Mouse (Mus musculus) midbrain, embryonic 12.5 days (tissue): Measurements from ENCODE around the gene Keap1. TPM values are rescaled to one million over a fixed set of nuclear protein-coding genes. Genes with fewer than 3 reads are reported as not detected.
A peak's percentile ranks its signal among the peaks of the same experiment; 100 is the strongest.

Experiments used
- ATAC-seq: fragments of 200-750 bp; cut with Nextera tagmentation; 2 replicates; pipeline ENCODE4 v1.8.0; 2017; ENCODE audit warnings: low read depth, moderate TSS enrichment, moderate library complexity; ENCODE audit not compliant: low FRiP score
- H3K27ac ChIP-seq: fragments of 300-500 bp; sonication (generic); replicated peaks from 2 replicates; pipeline ENCODE4 v1.5.1; 2016; ENCODE audit warnings: mild to moderate bottlenecking
- H3K27me3 ChIP-seq: fragments of 300-500 bp; sonication (generic); 2 replicates; pipeline ENCODE4 v1.6.1; 2016; ENCODE audit warnings: mild to moderate bottlenecking
- H3K36me3 ChIP-seq: fragments of 300-500 bp; sonication (generic); 2 replicates; pipeline ENCODE4 v1.6.1; 2016
- H3K4me1 ChIP-seq: fragments of 300-500 bp; sonication (generic); 2 replicates; pipeline ENCODE4 v1.6.1; 2016
- H3K4me2 ChIP-seq: fragments of 300-500 bp; sonication (generic); replicated peaks from 2 replicates; pipeline ENCODE4 v1.6.1; 2016; ENCODE audit warnings: mild to moderate bottlenecking, moderate library complexity
- H3K4me3 ChIP-seq: fragments of 300-500 bp; sonication (generic); 2 replicates; pipeline ENCODE4 v1.5.1; 2016; ENCODE audit warnings: mild to moderate bottlenecking
- H3K9ac ChIP-seq: fragments of 300-500 bp; sonication (generic); replicated peaks from 2 replicates; pipeline ENCODE4 v1.6.1; 2016; ENCODE audit warnings: mild to moderate bottlenecking, moderate library complexity
- H3K9me3 ChIP-seq: fragments of 300-500 bp; sonication (generic); 2 replicates; pipeline ENCODE4 v1.6.1; 2016; ENCODE audit warnings: mild to moderate bottlenecking
- WGBS: fragments of 180-500 bp; shearing (Covaris S2); methylation state at CpG from one replicate; pipeline ENCODE4 v1.1.7; 2016; 5-methylcytosine and 5-hydroxymethylcytosine counted together
- polyA plus RNA-seq: library from polyadenylated mRNA; unstranded; fragments of >200 nt; fragmentation: Nextera tagmentation; extraction: Ambion mirVana; gene quantifications from 2 replicates; pipeline ENCODE4 v1.2.1, GENCODE M21; 2016

The Keap1 gene
- polyA plus RNA-seq, 1 experiment from 2014 or later, result 52.6 TPM

DNA sequence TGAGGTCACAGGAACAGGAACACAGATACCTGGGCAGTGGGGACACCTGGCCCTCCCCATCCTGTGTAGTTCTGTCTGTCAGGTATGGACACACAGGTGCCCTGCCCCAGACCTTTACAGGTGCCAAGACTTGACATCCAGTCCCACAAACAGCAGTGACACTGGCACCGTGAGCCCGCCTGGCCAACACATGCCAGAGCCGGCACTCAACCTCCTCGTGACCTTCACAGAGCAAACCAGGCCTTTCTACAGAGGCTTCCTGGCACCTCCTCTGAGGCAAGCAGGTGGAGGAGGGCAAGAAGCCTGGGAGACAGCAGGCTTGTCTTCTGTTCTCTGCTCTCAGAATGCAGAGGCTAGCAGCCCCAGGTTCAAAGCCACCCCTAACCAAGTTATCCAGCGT lies 53.7 kb downstream of the Keap1 start:
- 88% methylated on average over 5 of the region's 5 CpGs for WGBS
- no peak overlapping the region for H3K4me2 ChIP-seq
- H3K4me1 ChIP-seq, result peaks cover 7% of the 10 kb centered on the region
- no peak overlapping the region for H3K4me3 ChIP-seq
- peaks cover 61% of the 10 kb centered on the region for H3K27me3 ChIP-seq
- H3K9me3 ChIP-seq, result no peaks in the 10 kb centered on the region
- no peak overlapping the region for H3K27ac ChIP-seq
- no peak overlapping the region for H3K9ac ChIP-seq
- no peak for ATAC-seq
- H3K36me3 ChIP-seq, result no peaks in the 10 kb centered on the region

DNA sequence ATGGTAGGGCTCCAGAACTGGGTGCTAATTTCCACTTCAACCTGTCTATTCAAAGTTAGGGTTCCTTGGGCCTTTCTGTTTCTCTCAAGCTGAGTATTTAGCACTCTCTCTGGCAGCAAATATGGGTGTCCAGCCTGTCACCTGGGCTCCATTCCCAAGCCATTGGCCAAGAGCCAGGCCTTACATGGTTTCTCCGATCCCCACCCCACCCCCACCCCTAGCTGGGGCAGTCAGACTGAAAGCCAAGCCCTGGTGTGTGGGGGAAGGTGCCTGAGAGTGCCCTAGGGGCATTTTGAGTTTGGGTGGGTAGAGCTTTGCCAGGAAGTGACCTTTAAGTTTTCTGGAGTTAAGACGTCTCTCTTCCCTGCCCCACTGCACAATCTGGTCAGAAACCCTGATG lies 54.4 kb downstream of the Keap1 start:
- no peaks in the 10 kb centered on the region for H3K9me3 ChIP-seq
- H3K27ac ChIP-seq, result no peak overlapping the region
- no peaks in the 10 kb centered on the region for H3K36me3 ChIP-seq
- ATAC-seq, result no peak
- no peak overlapping the region for H3K9ac ChIP-seq
- no peak overlapping the region for H3K4me3 ChIP-seq
- peaks cover 7% of the 10 kb centered on the region for H3K4me1 ChIP-seq
- H3K27me3 ChIP-seq, result peaks cover 67% of the 10 kb centered on the region
- WGBS, result 55% methylated on average over 2 of the region's 2 CpGs
- H3K4me2 ChIP-seq, result no peak overlapping the region

DNA sequence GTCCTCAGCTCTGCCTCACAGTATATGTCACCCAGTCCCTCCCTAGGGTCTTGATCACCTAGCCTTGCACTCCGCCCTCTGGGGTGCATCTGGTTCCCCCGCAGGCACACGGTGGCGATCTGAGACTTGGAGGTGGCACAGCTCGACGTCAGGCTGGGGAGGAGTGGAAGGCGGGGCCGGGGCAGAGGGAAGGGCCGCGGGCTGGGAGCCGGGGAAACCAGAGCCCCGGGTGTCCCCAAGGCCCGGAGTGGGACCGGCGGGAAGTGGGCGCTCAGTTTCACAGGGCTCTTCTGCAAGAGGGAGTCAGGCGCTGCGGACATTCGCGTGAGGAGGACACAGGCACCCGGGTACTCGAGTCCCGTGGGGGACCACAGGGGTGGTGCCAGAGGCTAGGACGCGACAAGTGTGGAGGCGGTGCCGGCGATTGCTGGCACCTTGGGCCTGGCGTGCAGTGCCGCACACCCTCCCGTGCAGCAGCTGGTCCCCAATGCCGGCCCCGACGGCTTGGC lies 55.2 kb downstream of the Keap1 start:
- no peak overlapping the region for H3K27ac ChIP-seq
- H3K27me3 ChIP-seq, result peaks cover 72% of the 10 kb centered on the region
- 0 out of 2 replicates have a peak overlapping the region, but pooled peaks have one; percentile 20 for H3K9ac ChIP-seq
- H3K4me2 ChIP-seq, result peak overlapping the region; percentile 27
- peaks cover 7% of the 10 kb centered on the region for H3K4me1 ChIP-seq
- peak overlapping the region; percentile 15; the same call in 1 of the 2 replicates for H3K4me3 ChIP-seq
- no peaks in the 10 kb centered on the region for H3K36me3 ChIP-seq
- H3K9me3 ChIP-seq, result no peaks in the 10 kb centered on the region
- WGBS, result 8% methylated on average over 22 of the region's 34 CpGs
- ATAC-seq, result no peak

DNA sequence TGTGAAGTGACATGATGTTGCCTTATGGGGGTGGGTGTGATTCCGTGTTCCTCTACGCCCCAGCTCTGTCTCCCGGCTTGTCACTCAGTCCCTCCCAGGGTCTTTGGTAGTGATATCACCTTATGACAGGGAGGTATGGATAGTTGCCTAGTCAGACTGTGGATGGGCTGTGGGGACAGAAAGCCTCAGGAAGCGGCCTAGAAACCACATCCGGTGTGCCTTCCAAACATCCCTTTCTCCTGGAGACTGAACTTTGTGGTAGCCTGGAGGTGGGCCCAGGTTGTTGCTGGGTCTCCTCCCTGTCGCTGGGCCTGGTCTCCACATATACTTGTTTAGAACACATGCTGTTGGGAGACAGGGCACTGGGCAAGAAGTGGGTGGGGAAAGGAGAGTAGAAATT lies 55.7 kb downstream of the Keap1 start:
- Histone ChIP-seq H3K9ac (no peak overlapping the region), H3K4me3 (no peak overlapping the region), H3K4me1 (peaks cover 7% of the 10 kb centered on the region), H3K9me3 (no peaks in the 10 kb centered on the region), H3K36me3 (no peaks in the 10 kb centered on the region), H3K4me2 (no peak overlapping the region), H3K27me3 (peaks cover 72% of the 10 kb centered on the region), H3K27ac (no peak overlapping the region)
- ATAC-seq, result no peak
- 82% methylated on average over 6 of the region's 6 CpGs for WGBS

DNA sequence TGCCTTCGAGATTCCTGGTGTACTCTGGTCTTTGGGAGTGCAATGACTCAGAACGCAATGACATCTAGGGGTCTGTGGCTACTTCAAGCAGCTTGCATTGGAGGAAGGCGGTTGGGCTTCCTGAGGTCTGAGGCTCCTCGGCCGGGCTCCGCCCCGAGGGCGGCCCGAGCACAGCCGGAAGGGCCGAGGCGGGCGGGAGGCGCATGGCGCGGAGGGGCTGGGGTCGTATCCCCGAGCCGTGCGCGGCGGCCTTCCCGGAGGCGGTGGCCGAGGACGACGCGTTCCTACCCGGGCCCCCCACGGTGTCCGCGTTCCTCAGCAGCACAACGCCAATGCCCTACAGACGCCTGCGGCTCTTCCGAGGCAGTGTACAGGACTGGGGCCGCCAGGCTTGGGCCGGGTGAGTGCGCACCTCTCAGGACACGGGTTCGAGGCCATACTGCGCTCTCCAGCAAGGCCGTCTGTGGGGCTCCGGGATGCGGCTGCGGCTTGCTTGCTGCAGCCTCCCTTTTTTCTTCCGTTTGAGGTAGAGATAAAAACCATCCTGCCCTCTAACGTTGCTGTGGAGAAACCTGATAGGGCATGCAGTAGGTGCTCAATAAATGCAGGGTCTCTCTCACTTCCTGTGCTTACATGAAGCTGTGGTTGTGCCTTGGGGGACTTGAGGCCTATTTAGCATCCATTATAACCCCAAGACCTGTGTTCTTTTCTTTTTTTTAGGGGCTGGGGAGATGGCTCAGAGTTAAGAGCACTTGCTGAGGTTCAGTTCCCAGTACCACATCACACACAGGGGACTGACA lies 57.5 kb downstream of the Keap1 start:
- H3K4me1 ChIP-seq, result peaks cover 7% of the 10 kb centered on the region
- peak overlapping the region; percentile 21 for H3K4me3 ChIP-seq
- no peak overlapping the region for H3K27ac ChIP-seq
- 8% methylated on average over 48 of the region's 48 CpGs for WGBS
- H3K36me3 ChIP-seq, result no peaks in the 10 kb centered on the region
- no peaks in the 10 kb centered on the region for H3K9me3 ChIP-seq
- H3K4me2 ChIP-seq, result peak overlapping the region; percentile 31
- peaks cover 70% of the 10 kb centered on the region for H3K27me3 ChIP-seq
- ATAC-seq, result no peak
- H3K9ac ChIP-seq, result no peak overlapping the region; the same call in 1 of the 2 replicates

DNA sequence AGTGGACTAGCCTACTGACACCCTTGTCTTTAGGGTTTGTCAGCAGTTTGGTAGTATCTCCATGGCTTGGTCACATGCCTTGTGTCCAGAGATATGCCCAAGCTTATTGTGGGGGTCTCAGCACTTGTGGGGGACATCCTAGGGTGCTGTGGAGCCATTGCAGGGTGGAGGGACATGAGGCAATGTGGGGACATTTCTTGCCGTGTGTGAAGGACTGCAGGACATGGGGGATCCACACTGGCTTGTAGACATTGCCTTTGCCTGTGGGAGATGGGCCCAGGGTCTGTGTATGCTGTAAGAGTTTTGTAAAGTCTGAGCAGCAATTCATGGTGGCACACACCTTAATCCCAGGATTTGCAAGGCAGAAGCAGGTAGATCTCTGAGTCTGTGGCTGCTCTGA lies 58.3 kb downstream of the Keap1 start:
- no peak for ATAC-seq
- no peaks in the 10 kb centered on the region for H3K9me3 ChIP-seq
- peaks cover 7% of the 10 kb centered on the region for H3K4me1 ChIP-seq
- no peak overlapping the region for H3K4me3 ChIP-seq
- WGBS, result 47% methylated on average over 1 of the region's 1 CpGs
- H3K27ac ChIP-seq, result no peak overlapping the region
- H3K27me3 ChIP-seq, result peaks cover 63% of the 10 kb centered on the region
- H3K4me2 ChIP-seq, result no peak overlapping the region
- H3K36me3 ChIP-seq, result no peaks in the 10 kb centered on the region
- no peak overlapping the region for H3K9ac ChIP-seq

DNA sequence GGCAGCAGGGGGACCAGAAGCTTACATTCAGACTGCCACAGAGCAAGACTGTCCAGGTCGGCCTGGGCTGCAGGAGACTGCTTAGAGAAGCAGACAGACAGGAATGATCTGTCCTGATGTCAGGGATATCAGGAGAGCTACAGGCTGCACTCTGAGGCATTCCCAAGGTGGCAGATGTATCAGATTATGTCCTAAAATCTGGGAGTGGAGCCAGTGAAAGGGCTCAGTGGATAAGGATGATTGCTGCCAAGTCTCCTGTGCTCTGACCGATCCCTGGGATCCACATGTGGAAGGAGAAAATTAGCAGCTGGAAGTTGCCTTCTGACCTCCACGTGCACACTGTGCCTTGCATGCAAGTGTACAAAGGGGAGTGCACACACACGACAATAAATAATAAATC lies 58.8 kb downstream of the Keap1 start:
- WGBS, result 64% methylated on average over 4 of the region's 4 CpGs
- no peaks in the 10 kb centered on the region for H3K36me3 ChIP-seq
- no peak overlapping the region for H3K4me2 ChIP-seq
- no peaks in the 10 kb centered on the region for H3K9me3 ChIP-seq
- no peak for ATAC-seq
- no peak overlapping the region for H3K9ac ChIP-seq
- peaks cover 59% of the 10 kb centered on the region for H3K27me3 ChIP-seq
- H3K4me1 ChIP-seq, result peaks cover 7% of the 10 kb centered on the region
- H3K4me3 ChIP-seq, result no peak overlapping the region
- H3K27ac ChIP-seq, result no peak overlapping the region

Other genes with a start within 250 kb of the Keap1 start
- 101 and 109 TPM in 2 replicates for gene Mrpl4, start 236.6 kb downstream of the Keap1 start, polyA plus RNA-seq
- gene Icam1, start 223.4 kb downstream of the Keap1 start, polyA plus RNA-seq, result 3.5 and 5.0 TPM in 2 replicates
- 1.1 and 1.3 TPM in 2 replicates for gene Icam4, start 210.0 kb downstream of the Keap1 start, polyA plus RNA-seq
- gene Icam5, start 207.3 kb downstream of the Keap1 start, polyA plus RNA-seq, result 0.08 TPM in 1 of 2 replicates, not detected in the other
- 0.98 and 3.1 TPM in 2 replicates for gene Zglp1, start 172.3 kb downstream of the Keap1 start, polyA plus RNA-seq
- gene Gm49373, start 166.3 kb downstream of the Keap1 start, polyA plus RNA-seq, result 0.89 and 1.6 TPM in 2 replicates
- gene Fdx1l, start 165.7 kb downstream of the Keap1 start, polyA plus RNA-seq, result 38.0 and 40.7 TPM in 2 replicates
- gene Gm38431, start 147.4 kb downstream of the Keap1 start, polyA plus RNA-seq, result 2.3 and 2.9 TPM in 2 replicates
- 66.7 and 69.8 TPM in 2 replicates for gene Raver1, start 147.4 kb downstream of the Keap1 start, polyA plus RNA-seq
- gene Tyk2, start 108.1 kb downstream of the Keap1 start, polyA plus RNA-seq, result 12.8 and 14.1 TPM in 2 replicates
- gene Cdc37, start 89.4 kb downstream of the Keap1 start, polyA plus RNA-seq, result 278 and 283 TPM in 2 replicates
- gene Pde4a, start 73.6 kb downstream of the Keap1 start, polyA plus RNA-seq, result 11.3 and 11.5 TPM in 2 replicates
- gene S1pr5, start 9.1 kb upstream of the Keap1 start, polyA plus RNA-seq, result 0.38 and 0.50 TPM in 2 replicates
- 50.3 and 52.3 TPM in 2 replicates for gene Atg4d, start 25.9 kb upstream of the Keap1 start, polyA plus RNA-seq
- gene Kri1, start 48.6 kb upstream of the Keap1 start, polyA plus RNA-seq, result 18.4 and 21.1 TPM in 2 replicates
- 63.6 and 72.1 TPM in 2 replicates for gene Cdkn2d, start 52.0 kb upstream of the Keap1 start, polyA plus RNA-seq
- gene Ap1m2, start 73.0 kb upstream of the Keap1 start, polyA plus RNA-seq, result 0.39 and 0.78 TPM in 2 replicates
- gene Slc44a2, start 81.3 kb upstream of the Keap1 start, polyA plus RNA-seq, result 71.3 and 74.1 TPM in 2 replicates
- 314 and 322 TPM in 2 replicates for gene Ilf3, start 128.5 kb upstream of the Keap1 start, polyA plus RNA-seq
- gene Qtrt1, start 172.5 kb upstream of the Keap1 start, polyA plus RNA-seq, result 45.3 and 50.7 TPM in 2 replicates
- 76.6 and 76.7 TPM in 2 replicates for gene Dnm2, start 185.5 kb upstream of the Keap1 start, polyA plus RNA-seq